Mouse (Mus musculus): ENCODE measurements around the gene Nek1. TPM values are rescaled to one million over a fixed set of nuclear protein-coding genes. Genes with fewer than 3 reads are reported as not detected.

Gene Nek1
- polyA plus RNA-seq, 1 experiment from 2014 or later = 24.1 TPM

- Histone ChIP-seq H3K27ac (replicated peaks; ENCODE audit: low read depth, low read length) (no peak overlapping the region), H3K36me3 (ENCODE audit: control insufficient read depth, insufficient read depth, low read length) (no peaks in the 10 kb centered on the region), H3K4me2 (ENCODE audit: low read depth, severe bottlenecking) (no peak overlapping the region), H3K4me3 (ENCODE audit: low read depth, low read length) (no peak overlapping the region), H3K27me3 (ENCODE audit: control insufficient read depth, insufficient read depth, low read length) (no peaks in the 10 kb centered on the region), H3K9me3 (ENCODE audit: control insufficient read depth, low read length) (no peaks in the 10 kb centered on the region), H3K9ac (ENCODE audit: low read length) (no peak overlapping the region), H3K4me1 (ENCODE audit: control insufficient read depth, insufficient read depth, low read length) (no peaks in the 10 kb centered on the region)
- ATAC-seq (ENCODE audit: insufficient number of reproducible peaks, low FRiP score, low TSS enrichment, low read depth) = no peak
- 80% methylated on average over 12 of the region's 12 CpGs for WGBS
- DNase-seq (ENCODE audit: low spot score) = no peak
Measured at GRCm38 (mm10) chr8:61177680-61178593, 184.9 kb downstream of the Nek1 start.

GRCm38 (mm10) chr8:61178594-61179140 is 185.7 kb downstream of the Nek1 start:
- no peak for ATAC-seq (ENCODE audit: insufficient number of reproducible peaks, low FRiP score, low TSS enrichment, low read depth)
- no peak overlapping the region for H3K4me2 ChIP-seq (ENCODE audit: low read depth, severe bottlenecking)
- 73% methylated on average over 11 of the region's 11 CpGs for WGBS
- H3K27ac ChIP-seq (replicated peaks; ENCODE audit: low read depth, low read length) = no peak overlapping the region
- H3K27me3 ChIP-seq (ENCODE audit: control insufficient read depth, insufficient read depth, low read length) = no peaks in the 10 kb centered on the region
- no peaks in the 10 kb centered on the region for H3K4me1 ChIP-seq (ENCODE audit: control insufficient read depth, insufficient read depth, low read length)
- no peaks in the 10 kb centered on the region for H3K9me3 ChIP-seq (ENCODE audit: control insufficient read depth, low read length)
- no peaks in the 10 kb centered on the region for H3K36me3 ChIP-seq (ENCODE audit: control insufficient read depth, insufficient read depth, low read length)
- H3K4me3 ChIP-seq (ENCODE audit: low read depth, low read length) = no peak overlapping the region
- no peak overlapping the region for H3K9ac ChIP-seq (ENCODE audit: low read length)
- DNase-seq (ENCODE audit: low spot score) = no peak

Other genes starting within 250 kb of the Nek1 start
- gene Hpf1, start 102.8 kb upstream of the Nek1 start, polyA plus RNA-seq (2014; fragmentation: Nextera tagmentation; extraction: Ambion mirVana) = 124 and 126 TPM in 2 replicates
- gene Clcn3, start 9.9 kb upstream of the Nek1 start, polyA plus RNA-seq (2014; fragmentation: Nextera tagmentation; extraction: Ambion mirVana) = 10.6 and 11.1 TPM in 2 replicates
- 8.6 and 9.3 TPM in 2 replicates for gene Sh3rf1, start 230.7 kb downstream of the Nek1 start, polyA plus RNA-seq (2014; fragmentation: Nextera tagmentation; extraction: Ambion mirVana)